12 mouse cellular contexts compared by ENCODE assay signal in the genomic region with DNA sequence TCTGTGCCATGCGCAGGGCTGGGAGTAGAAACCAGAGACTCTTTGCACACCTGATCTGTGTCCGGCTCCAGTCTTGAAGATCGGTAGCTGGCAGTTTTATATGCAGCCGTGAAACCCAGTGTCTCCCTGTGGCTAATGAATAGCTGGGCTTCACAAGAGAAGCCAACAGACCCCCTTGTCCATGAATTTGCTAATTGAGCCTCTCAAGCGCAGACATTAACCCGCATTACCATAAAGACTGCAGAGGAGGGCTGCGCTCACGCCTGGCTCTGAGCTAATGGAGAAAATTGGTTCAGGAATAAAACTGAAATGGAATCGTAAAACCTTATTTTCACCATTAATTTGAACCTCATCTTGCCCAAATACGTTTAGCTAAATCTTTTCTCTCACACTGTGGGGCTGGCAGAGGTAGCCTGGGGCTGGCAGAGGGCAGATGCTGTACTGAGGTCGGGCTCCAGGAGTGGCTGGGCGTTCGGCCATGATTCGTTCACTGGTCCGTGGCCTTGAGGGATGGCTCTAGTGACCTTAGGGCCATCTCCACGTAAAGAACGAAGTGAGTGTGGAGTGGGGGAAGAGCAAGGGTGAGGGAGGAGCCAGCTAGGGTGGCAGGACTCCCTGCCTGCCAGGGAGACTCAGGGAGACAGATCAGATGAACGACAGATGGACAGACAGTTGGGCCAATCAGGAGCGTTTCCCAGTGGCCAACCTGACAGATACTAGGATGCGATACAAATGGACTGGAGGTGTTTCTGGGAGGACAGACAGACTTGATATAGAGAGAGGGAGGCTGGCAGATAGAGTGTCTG. TPM values are rescaled to one million over a fixed set of nuclear protein-coding genes. Genes with fewer than 3 reads are reported as not detected.
A peak's percentile ranks its signal among the peaks of the same experiment; 100 is the strongest.
DNase-seq lines count a peak whose midpoint lies in the region; ATAC-seq and TF ChIP-seq lines count a peak whose summit lies in the region.
"Had no signal": no experiment of that assay in that cellular context is flagged by ENCODE, and none has a peak within 500 bp of the region (broad histone marks: within the 10 kb centered on the region; RNA-seq: fewer than 3 reads in every experiment).

No protein-coding gene starts in this region.

- no peak for TF ChIP-seq CTCF in layer of hippocampus, adult 2 months (conservative IDR thresholded peaks at IDR 0.05)

- H3K36me3 ChIP-seq in forebrain, embryonic 13.5 days (ENCODE audit: poor library complexity, severe bottlenecking) = no peaks in the 10 kb centered on the region
- no peaks in the 10 kb centered on the region for H3K36me3 ChIP-seq in neural tube, embryonic 13.5 days
- no peaks in the 10 kb centered on the region for H3K36me3 ChIP-seq in embryonic facial prominence, embryonic 10.5 days (replicated peaks)
- H3K36me3 ChIP-seq: liver, embryonic 13.5 days had no signal

- H3K4me2 ChIP-seq in forebrain, embryonic 13.5 days = 0 out of 2 replicates have a peak overlapping the region, but pooled peaks have one; percentile 15
- no peak overlapping the region for H3K4me2 ChIP-seq in neural tube, embryonic 13.5 days
- H3K4me2 ChIP-seq: liver, embryonic 13.5 days had no signal

- H3K9me3 ChIP-seq in forebrain, embryonic 13.5 days (replicated peaks) = no peaks in the 10 kb centered on the region
- no peaks in the 10 kb centered on the region for H3K9me3 ChIP-seq in neural tube, embryonic 13.5 days
- no peaks in the 10 kb centered on the region for H3K9me3 ChIP-seq in embryonic facial prominence, embryonic 10.5 days
- H3K9me3 ChIP-seq: liver, embryonic 13.5 days had no signal

- H3K27me3 ChIP-seq in forebrain, embryonic 13.5 days = peaks cover 39% of the 10 kb centered on the region
- H3K27me3 ChIP-seq in neural tube, embryonic 13.5 days = peaks cover 7% of the 10 kb centered on the region; the same call in 1 of the 2 replicates
- peaks cover 21% of the 10 kb centered on the region for H3K27me3 ChIP-seq in embryonic facial prominence, embryonic 10.5 days (replicated peaks; ENCODE audit: low read depth, poor library complexity, severe bottlenecking)

- WGBS in forebrain, embryonic 13.5 days = 45% methylated on average over 20 of the region's 20 CpGs
- WGBS in neural tube, embryonic 13.5 days = 41% methylated on average over 20 of the region's 20 CpGs
- WGBS in embryonic facial prominence, embryonic 10.5 days = 75% methylated on average over 20 of the region's 20 CpGs

- peaks cover 37% of the 10 kb centered on the region for H3K4me1 ChIP-seq in forebrain, embryonic 13.5 days
- peaks cover 32% of the 10 kb centered on the region for H3K4me1 ChIP-seq in neural tube, embryonic 13.5 days (replicated peaks)
- peaks cover 22% of the 10 kb centered on the region for H3K4me1 ChIP-seq in embryonic facial prominence, embryonic 10.5 days
- H3K4me1 ChIP-seq: liver, embryonic 13.5 days had no signal

- no peak overlapping the region for H3K4me3 ChIP-seq in layer of hippocampus, adult 2 months
- no peak overlapping the region for H3K4me3 ChIP-seq in forebrain, embryonic 13.5 days
- no peak overlapping the region for H3K4me3 ChIP-seq in neural tube, embryonic 13.5 days
- no peak overlapping the region for H3K4me3 ChIP-seq in embryonic facial prominence, embryonic 10.5 days
- H3K4me3 ChIP-seq: liver, embryonic 13.5 days had no signal

- DNase-seq in layer of hippocampus, postnatal 10 days (ENCODE audit: low spot score in 2 of 2) = peak; percentile 41 to 47
- no peak for DNase-seq in layer of hippocampus, adult 2 months (ENCODE audit: low spot score in 2 of 2)
- DNase-seq in cerebellum, adult 18-20 months = peak; percentile 58 to 66
- DNase-seq in frontal cortex, adult 2 months (ENCODE audit: extremely low spot score in 1 of 2, low spot score in 1 of 2) = no peak
- no peak for DNase-seq in embryonic facial prominence, embryonic 10.5 days (ENCODE audit: low spot score)
- DNase-seq in lung, postnatal 14 days = no peak
- DNase-seq: kidney, postnatal 25 days; liver, embryonic 13.5 days had no signal

- no peak overlapping the region for H3K27ac ChIP-seq in layer of hippocampus, adult 2 months
- H3K27ac ChIP-seq in forebrain, embryonic 13.5 days = peak overlapping the region; percentile 31; the same call in 1 of the 2 replicates
- H3K27ac ChIP-seq in neural tube, embryonic 13.5 days (replicated peaks) = peak overlapping the region; percentile 34
- H3K27ac ChIP-seq in embryonic facial prominence, embryonic 10.5 days (replicated peaks) = no peak overlapping the region
- H3K27ac ChIP-seq: liver, embryonic 13.5 days had no signal

- ATAC-seq in forebrain, embryonic 13.5 days = peak; percentile 42; the same call in 1 of the 2 replicates
- peak; percentile 15; the same call in 1 of the 2 replicates for ATAC-seq in neural tube, embryonic 13.5 days (ENCODE audit: low read depth)
- ATAC-seq: CD4-positive, CD25-positive, alpha-beta regulatory T cell, adult 4 months had no signal

- 0 out of 2 replicates have a peak overlapping the region, but pooled peaks have one; percentile 23 for H3K9ac ChIP-seq in forebrain, embryonic 13.5 days
- H3K9ac ChIP-seq in neural tube, embryonic 13.5 days = 0 out of 2 replicates have a peak overlapping the region, but pooled peaks have one; percentile 1
- H3K9ac ChIP-seq: liver, embryonic 13.5 days had no signal

RNA-seq across cellular contexts. Expression of a gene that starts 18.0 kb away (rescaled TPM):
- total RNA-seq in layer of hippocampus, postnatal 10 days (2021) = 10 to 100 TPM; 30.6 to 32.0 TPM
- total RNA-seq in layer of hippocampus, adult 2 months (2021) = 10 to 100 TPM; 48.1 to 48.3 TPM
- polyA plus RNA-seq in forebrain, embryonic 13.5 days (2015; fragmentation: Nextera tagmentation; extraction: Ambion mirVana) = 10.6 and 12.0 TPM in 2 replicates
- 23.2 and 28.5 TPM in 2 replicates for polyA plus RNA-seq in neural tube, embryonic 13.5 days (2015; fragmentation: Nextera tagmentation; extraction: Ambion mirVana)
- 67.6 and 92.8 TPM in 2 replicates for polyA plus RNA-seq in frontal cortex, adult 2 months (2012; rRNA removed)
- 4.6 and 8.1 TPM in 2 replicates for polyA plus RNA-seq in embryonic facial prominence, embryonic 10.5 days (2016; fragmentation: Nextera tagmentation; extraction: Ambion mirVana)

RNA-seq across cellular contexts. Expression of a gene that starts 23.7 kb away (rescaled TPM):
- total RNA-seq in layer of hippocampus, postnatal 10 days (2021) = 10 to 100 TPM; 33.6 to 33.7 TPM
- total RNA-seq in layer of hippocampus, adult 2 months (2021) = 10 to 100 TPM; 40.0 to 41.8 TPM
- polyA plus RNA-seq in forebrain, embryonic 13.5 days (2015; fragmentation: Nextera tagmentation; extraction: Ambion mirVana) = 8.0 and 8.3 TPM in 2 replicates
- polyA plus RNA-seq in neural tube, embryonic 13.5 days (2015; fragmentation: Nextera tagmentation; extraction: Ambion mirVana) = 24.7 and 25.5 TPM in 2 replicates
- 58.3 and 84.6 TPM in 2 replicates for polyA plus RNA-seq in frontal cortex, adult 2 months (2012; rRNA removed)
- polyA plus RNA-seq in embryonic facial prominence, embryonic 10.5 days (2016; fragmentation: Nextera tagmentation; extraction: Ambion mirVana) = 5.6 and 7.2 TPM in 2 replicates

RNA-seq across cellular contexts. Expression of a gene that starts 30.6 kb away (rescaled TPM):
- total RNA-seq in layer of hippocampus, postnatal 10 days (2021) = 10 to 100 TPM; 32.3 to 35.4 TPM
- total RNA-seq in layer of hippocampus, adult 2 months (2021) = 10 to 100 TPM; 51.1 to 52.0 TPM
- polyA plus RNA-seq in forebrain, embryonic 13.5 days (2015; fragmentation: Nextera tagmentation; extraction: Ambion mirVana) = 19.1 and 20.4 TPM in 2 replicates
- polyA plus RNA-seq in neural tube, embryonic 13.5 days (2015; fragmentation: Nextera tagmentation; extraction: Ambion mirVana) = 47.3 and 50.5 TPM in 2 replicates
- polyA plus RNA-seq in frontal cortex, adult 2 months (2012; rRNA removed) = 100 and 129 TPM in 2 replicates
- polyA plus RNA-seq in embryonic facial prominence, embryonic 10.5 days (2016; fragmentation: Nextera tagmentation; extraction: Ambion mirVana) = 17.0 and 20.1 TPM in 2 replicates

RNA-seq across cellular contexts. Expression of a gene that starts 40.1 kb away (rescaled TPM):
- 10 to 100 TPM in 1 of 2 experiments, 1 to 10 TPM in 1; 9.5 to 10.6 TPM for total RNA-seq in layer of hippocampus, postnatal 10 days (2021)
- 1 to 10 TPM; 1.4 to 2.7 TPM for total RNA-seq in layer of hippocampus, adult 2 months (2021)
- 1.1 and 1.3 TPM in 2 replicates for polyA plus RNA-seq in forebrain, embryonic 13.5 days (2015; fragmentation: Nextera tagmentation; extraction: Ambion mirVana)
- 8.0 and 9.1 TPM in 2 replicates for polyA plus RNA-seq in neural tube, embryonic 13.5 days (2015; fragmentation: Nextera tagmentation; extraction: Ambion mirVana)
- polyA plus RNA-seq in frontal cortex, adult 2 months (2012; rRNA removed) = 5.1 and 6.4 TPM in 2 replicates
- 0.88 and 1.1 TPM in 2 replicates for polyA plus RNA-seq in embryonic facial prominence, embryonic 10.5 days (2016; fragmentation: Nextera tagmentation; extraction: Ambion mirVana)
- polyA plus RNA-seq: CD4-positive, CD25-positive, alpha-beta regulatory T cell, adult 4 months; heart, postnatal 0 days had no signal

Comparison
In these comparisons a context has a peak if more than half of its experiments do, and no peak if none do; other contexts are left out.
1. DNase-seq: peak in layer of hippocampus, postnatal 10 days (2 of 2) and cerebellum, adult 18-20 months (2 of 2); none in layer of hippocampus, adult 2 months (0 of 2), frontal cortex, adult 2 months (0 of 2), embryonic facial prominence, embryonic 10.5 days (single experiment) and lung, postnatal 14 days (single experiment).
2. H3K27ac ChIP-seq: peak in forebrain, embryonic 13.5 days (single experiment) and neural tube, embryonic 13.5 days (single experiment); none in layer of hippocampus, adult 2 months (single experiment) and embryonic facial prominence, embryonic 10.5 days (single experiment).